Mouse (Mus musculus): ENCODE results near the gene Nup107. TPM values are rescaled to one million over a fixed set of nuclear protein-coding genes. Genes with fewer than 3 reads are reported as not detected.

The Nup107 gene
- 60.2 TPM for polyA plus RNA-seq (2017; shearing (Covaris generic))

DNA sequence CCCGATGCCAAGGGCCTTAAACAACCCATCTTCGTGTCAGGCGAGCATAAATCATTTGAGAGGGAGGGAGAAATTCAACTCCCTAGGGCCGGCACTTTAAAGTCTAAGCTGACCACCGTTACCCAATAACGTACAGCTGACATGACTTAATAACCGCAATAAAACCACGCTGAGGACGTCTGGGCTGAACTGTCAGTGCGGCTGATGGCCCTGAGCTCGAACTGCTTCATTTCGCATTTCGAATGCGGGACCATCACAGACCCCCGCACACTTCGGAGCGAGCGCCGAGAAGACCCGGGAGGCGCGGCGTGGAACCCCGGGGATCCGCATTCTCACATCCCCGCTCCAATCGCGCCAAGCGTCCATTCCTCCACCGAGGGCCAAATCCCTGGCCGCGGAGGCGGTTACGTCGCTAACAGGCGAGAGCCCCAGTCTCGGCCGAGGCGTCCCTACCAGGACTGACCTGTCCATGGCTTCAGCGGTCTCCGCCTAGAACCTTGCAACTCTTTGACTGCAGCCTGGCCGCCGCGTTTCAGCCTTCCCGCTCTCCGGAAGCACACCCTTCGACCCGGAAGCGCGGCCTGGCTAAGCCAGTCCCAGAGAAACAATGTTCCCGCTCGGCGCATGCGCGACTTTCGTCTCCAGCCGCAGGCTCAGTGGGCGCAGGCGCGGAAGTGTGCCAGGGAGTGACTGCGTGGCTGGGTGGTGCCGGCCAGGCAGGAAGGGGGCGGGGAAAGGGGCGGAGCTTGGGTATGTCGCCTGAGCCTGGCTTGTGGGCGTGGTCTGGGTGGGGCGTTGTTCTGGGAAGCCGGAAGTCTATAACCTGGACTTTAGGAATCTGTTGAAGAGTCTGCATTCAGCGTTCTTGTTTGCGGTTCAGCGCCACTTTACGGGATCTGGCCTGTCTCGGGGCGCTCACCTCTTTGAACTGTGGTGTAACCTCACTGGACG, at the start of gene Nup107:
Gene Nup107, minus strand, starts transcription at position 565 of the 951 bp plus-strand sequence.

DNA sequence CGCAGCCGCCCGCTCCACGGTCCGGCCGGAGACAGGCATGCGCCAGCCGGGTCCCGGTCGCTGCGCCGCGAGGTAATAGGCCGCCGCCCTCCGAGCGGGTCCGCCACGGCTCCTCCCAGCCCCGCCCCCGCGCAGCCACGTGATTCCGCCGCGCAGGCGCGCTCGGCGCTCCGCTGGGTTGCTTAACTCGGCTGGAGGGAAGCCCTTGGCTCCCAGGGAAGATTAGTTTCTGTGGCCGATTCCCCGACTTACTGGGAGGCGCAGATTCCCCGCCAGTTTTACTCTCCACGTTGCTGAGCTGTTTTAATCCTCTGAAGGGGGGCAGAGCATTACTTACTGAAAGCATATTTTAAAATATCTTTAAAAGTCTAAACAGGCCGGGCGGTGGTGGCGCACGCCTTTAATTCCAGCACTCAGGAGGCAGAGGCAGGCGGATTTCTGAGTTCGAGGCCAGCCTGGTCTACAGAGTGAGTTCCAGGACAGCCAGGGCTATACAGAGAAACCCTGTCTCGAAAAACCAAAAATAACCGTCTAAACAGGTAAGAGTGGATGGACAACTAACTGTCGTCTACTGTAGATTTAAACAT, 46.1 kb downstream of the Nup107 start, which contains the start of gene Slc35e3:
Gene Slc35e3, minus strand, starts transcription at position 69 of the 587 bp plus-strand sequence.

GRCm38 (mm10) chr10:117710604-117711141, 81.8 kb downstream of the Nup107 start, which contains the start of gene Mdm2:
TSS of gene Mdm2 (minus strand) at chr10:117710758.

Other genes with a start within 250 kb of the Nup107 start
- gene Cpm, start 163.2 kb downstream of the Nup107 start, polyA plus RNA-seq (2017; shearing (Covaris generic)): 49.9 TPM
- 98.6 TPM for gene Mdm2, start 81.9 kb downstream of the Nup107 start, polyA plus RNA-seq (2017; shearing (Covaris generic))
- 9.3 TPM for gene Slc35e3, start 46.3 kb downstream of the Nup107 start, polyA plus RNA-seq (2017; shearing (Covaris generic))
- gene Rap1b, start 53.3 kb upstream of the Nup107 start, polyA plus RNA-seq (2017; shearing (Covaris generic)): 496 TPM

Measured in CD4-positive, CD25-positive, alpha-beta regulatory T cell (primary cell).